Mouse (Mus musculus): ENCODE data around the gene Bud23.
"Not testable (repeated sequence)": the region's sequence is repeated elsewhere in the genome, so short reads cannot be mapped to it uniquely, and the experiment has no call there.

Gene Bud23

GRCm38 (mm10) chr5:135064909-135065446 is at the start of gene Bud23:
Gene Bud23, minus strand, starts transcription at chr5:135064959.
- DNase-seq (ENCODE audit: low spot score), result not testable (repeated sequence)

DNA sequence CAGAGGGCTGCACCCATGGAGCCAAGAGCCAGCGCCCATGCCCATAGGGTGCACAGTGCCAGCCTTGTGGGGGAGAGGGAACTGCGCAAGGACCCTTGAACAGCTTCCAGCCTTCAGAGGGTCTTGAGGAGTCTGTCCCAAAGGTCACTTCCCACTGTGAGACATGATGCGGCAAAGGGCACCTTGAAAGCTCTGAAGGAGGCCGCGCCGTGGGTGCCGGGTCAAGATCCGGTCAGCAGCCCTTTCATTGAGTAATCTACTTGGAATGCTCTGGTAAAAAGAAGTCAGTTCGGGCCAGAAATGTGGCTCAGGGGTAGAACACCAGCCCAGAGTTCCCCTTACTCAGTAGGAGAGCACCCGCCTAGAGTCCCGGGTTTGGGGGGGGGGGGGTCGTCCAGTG is 49.0 kb upstream of the Bud23 start:
- DNase-seq (ENCODE audit: low spot score), result no peak

GRCm38 (mm10) chr5:135109976-135110375 is 45.2 kb upstream of the Bud23 start:
- DNase-seq (ENCODE audit: low spot score), result no peak

GRCm38 (mm10) chr5:135109426-135109825 is 44.7 kb upstream of the Bud23 start:
- no peak for DNase-seq (ENCODE audit: low spot score)

- DNase-seq (ENCODE audit: low spot score), result no peak
Observed at GRCm38 (mm10) chr5:135109017-135109416, 44.3 kb upstream of the Bud23 start.

- peak; percentile 34 for DNase-seq (ENCODE audit: low spot score)
Observed at GRCm38 (mm10) chr5:135107521-135108501, 43.1 kb upstream of the Bud23 start.

- peak; percentile 58 for DNase-seq (ENCODE audit: low spot score)
Observed at GRCm38 (mm10) chr5:135106758-135107256, 42.0 kb upstream of the Bud23 start.

DNA sequence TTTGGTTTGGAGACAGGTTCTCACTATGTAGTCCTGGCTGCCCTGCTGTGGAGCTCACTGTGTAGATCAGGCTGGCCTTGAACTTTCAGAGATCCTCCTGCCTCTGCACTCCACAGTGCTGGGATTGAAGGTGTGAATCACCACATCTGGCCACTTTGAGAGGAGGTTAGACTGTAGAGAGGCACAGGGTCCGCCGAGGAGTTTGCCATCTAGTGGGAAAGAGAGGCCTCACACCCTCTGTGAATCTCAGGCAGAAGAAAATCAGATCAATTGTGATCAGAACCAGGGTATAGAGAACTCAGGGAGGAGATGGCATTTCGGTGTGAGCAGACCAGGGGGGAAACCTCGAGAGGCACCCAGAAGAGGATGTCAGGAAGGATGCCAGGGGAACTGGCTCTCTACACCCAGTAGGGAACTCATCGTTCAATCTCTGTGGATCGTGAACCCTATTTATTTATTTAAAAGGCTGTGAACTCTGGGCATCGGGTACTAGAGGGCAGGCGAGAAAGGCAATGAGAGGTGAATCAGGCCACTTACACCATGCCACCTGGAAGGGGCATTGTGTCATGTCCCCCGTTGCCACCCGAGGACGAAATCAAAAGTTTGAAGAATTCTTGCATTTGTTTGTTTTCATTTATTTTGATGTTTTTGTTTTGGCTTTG is 39.4 kb upstream of the Bud23 start:
- no peak for DNase-seq (ENCODE audit: low spot score)

- DNase-seq (ENCODE audit: low spot score), result no peak
Observed at GRCm38 (mm10) chr5:135100981-135101380, 36.2 kb upstream of the Bud23 start.

GRCm38 (mm10) chr5:135089653-135090052 is 24.9 kb upstream of the Bud23 start, which contains the start of gene Mlxipl:
Gene Mlxipl, plus strand, starts transcription at chr5:135089890.
- DNase-seq (ENCODE audit: low spot score), result no peak

- DNase-seq (ENCODE audit: low spot score), result no peak
Observed at GRCm38 (mm10) chr5:135086871-135087270, 22.1 kb upstream of the Bud23 start.

GRCm38 (mm10) chr5:135080539-135080938 is 15.8 kb upstream of the Bud23 start:
- no peak for DNase-seq (ENCODE audit: low spot score)

DNA sequence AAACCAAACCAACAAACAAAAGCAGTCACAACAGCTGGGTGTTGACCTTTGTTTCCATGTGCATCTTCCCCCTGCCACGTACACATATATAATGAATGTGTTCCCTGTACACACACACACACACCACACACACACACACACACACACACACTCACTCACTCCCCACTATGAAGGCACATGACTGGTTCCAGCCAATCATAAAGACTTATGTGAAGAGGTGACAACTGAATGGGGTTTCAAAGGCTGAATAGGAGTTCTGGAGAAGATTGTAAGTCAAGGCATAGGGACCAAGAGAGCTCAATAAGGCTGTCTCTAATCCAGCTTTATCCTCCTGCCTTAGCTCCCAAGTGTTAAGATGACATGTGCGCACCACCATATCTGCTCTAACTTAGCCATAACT is 14.8 kb upstream of the Bud23 start:
- no peak for DNase-seq (ENCODE audit: low spot score)

DNA sequence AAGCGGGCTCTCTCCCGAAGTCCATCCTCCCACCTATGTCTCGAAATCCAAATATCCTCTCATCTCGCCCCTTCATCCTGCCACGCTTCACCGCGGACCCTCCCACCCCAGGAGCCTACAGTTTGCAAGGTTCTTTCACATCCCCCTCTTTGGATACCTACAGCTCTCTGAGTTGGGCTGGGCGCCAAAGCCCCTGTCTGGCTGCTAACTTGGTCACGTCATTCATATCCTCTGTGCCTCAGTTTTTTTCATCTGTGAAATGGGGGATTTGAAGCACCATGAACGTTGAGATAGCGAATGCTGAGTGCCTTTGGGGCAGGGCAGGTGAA is 13.7 kb upstream of the Bud23 start:
- no peak for DNase-seq (ENCODE audit: low spot score)

GRCm38 (mm10) chr5:135077564-135078481 is 13.1 kb upstream of the Bud23 start, which contains the start of gene Vps37d:
Gene Vps37d, minus strand, starts transcription at chr5:135078266.
- peak; percentile 98 for DNase-seq (ENCODE audit: low spot score)

GRCm38 (mm10) chr5:135076931-135077505 is 12.3 kb upstream of the Bud23 start:
- no peak for DNase-seq (ENCODE audit: low spot score)

DNA sequence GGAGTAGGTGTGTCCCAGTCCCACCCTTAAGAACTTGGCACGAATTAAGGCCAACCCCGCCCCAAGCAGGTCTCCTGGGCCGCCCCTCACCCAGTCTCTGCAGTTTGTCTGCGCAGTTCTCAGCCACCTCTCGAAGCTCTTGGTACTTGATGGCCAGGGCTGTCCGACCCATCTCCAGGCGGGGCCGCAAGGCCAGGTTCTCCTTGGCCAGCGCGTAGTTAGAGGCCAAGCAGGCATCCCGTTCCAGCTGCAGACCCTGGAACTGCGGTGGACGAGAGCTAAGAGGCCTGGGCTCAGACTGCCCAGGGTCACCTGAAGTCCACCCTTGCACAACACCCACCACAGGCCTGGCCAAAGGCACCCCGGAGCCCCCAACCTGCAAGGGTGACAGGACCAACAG is 11.6 kb upstream of the Bud23 start:
- no peak for DNase-seq (ENCODE audit: low spot score)

DNA sequence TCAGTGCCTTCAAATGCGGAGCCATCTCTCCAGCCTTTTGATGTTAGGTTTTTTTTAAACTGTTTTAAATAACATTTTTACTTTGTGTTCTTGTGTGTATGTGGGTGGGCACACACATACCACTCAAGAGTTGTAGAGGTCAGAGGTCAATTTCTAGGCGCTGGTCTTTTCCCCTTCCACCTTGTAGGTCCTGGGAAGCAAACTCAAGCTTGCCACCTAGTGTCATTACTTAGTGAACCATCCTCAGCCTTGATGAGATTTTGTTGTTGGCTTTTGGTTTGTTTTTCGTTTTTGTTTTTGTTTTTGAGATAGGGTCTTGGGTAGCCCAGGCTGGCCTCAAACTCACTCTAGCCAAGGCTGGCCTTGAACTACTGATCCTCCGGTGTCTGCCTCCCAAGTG is 10.9 kb upstream of the Bud23 start:
- DNase-seq (ENCODE audit: low spot score), result no peak

GRCm38 (mm10) chr5:135073349-135074150 is 8.8 kb upstream of the Bud23 start:
- no peak for DNase-seq (ENCODE audit: low spot score)

DNA sequence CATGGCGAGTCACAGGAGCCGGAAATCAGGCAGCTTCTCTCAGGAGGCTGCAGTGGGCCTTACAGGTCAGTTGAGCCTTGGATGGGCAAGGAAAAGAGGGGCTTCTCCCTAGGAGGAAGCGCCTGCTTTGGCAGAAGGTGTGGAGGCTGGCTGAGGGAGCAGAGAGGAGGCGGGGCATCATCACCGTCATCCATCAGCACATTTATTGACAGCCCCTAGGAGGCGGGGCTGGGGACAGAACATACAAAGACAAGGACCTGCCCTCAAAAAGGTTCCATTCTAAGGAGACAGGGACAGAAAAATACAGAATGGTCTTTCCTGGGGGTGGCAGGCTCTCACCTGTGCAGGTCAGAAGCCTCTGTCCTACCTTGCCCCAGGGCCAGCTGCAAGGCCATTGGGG is 8.0 kb upstream of the Bud23 start:
- no peak for DNase-seq (ENCODE audit: low spot score)
